Mouse (Mus musculus): ENCODE measurements around the gene Zfp57.

Gene Zfp57

GRCm38 (mm10) chr17:37045611-37046311, 44.8 kb downstream of the Zfp57 start, which contains the start of gene Gabbr1:
TSS of gene Gabbr1 (plus strand) at chr17:37045966.
- peak; percentile 89 for DNase-seq (ENCODE audit: low spot score)

DNA sequence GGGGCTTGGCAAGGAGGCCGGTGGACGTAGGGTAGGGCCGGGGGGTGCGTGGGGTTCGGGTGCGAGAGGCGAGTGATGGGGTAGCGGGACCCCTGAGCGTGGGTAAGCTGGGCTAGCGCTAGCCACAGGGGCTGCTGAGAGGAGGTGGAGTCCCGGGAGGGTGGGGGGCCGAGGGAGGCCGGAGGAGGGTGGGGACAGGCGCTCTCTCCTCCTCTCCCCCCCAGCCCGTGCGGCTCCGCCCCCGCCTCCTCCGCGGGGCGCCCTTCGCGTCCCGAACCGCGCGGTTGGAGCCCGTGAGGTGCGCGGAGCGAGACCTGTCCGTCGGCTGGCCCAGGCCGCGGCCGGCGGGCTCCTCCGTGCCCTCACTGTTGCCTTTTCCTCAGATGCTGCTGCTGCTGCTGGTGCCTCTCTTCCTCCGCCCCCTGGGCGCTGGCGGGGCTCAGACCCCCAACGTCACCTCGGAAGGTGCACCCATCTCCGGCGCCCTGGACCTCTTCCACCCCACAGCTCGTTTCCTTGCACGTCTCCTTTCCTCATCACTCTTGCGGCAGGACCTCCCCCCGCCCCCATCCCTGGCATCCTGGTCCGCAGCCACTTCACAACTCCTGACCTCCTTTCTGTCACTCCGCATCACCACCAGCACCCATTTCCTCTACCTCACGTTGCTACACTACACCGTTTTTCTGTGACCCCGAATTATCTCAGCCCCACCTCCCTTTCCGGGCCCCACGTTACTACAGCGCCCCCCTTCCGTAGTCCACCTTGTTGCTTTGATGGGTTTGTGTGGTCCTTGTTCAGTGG, 45.5 kb downstream of the Zfp57 start:
- DNase-seq (ENCODE audit: low spot score): peak; percentile 76

GRCm38 (mm10) chr17:37047332-37047976, 46.5 kb downstream of the Zfp57 start:
- DNase-seq (ENCODE audit: low spot score): no peak

- peak; percentile 70 for DNase-seq (ENCODE audit: low spot score)
Observed at GRCm38 (mm10) chr17:37047981-37048380, 47.0 kb downstream of the Zfp57 start.

DNA sequence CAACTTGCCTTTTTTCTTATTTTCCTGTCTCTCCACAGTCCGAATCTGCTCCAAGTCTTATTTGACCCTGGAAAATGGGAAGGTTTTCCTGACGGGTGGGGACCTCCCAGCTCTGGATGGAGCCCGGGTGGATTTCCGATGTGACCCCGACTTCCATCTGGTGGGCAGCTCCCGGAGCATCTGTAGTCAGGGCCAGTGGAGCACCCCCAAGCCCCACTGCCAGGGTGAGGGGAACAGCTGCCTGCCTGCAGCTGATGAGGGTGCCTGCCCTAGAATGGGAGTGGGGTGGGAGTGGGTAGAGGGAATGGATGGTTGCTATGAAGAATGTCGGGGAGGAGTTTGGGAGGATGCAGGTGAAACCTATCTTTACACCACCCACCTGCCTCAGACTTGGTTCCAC, 47.4 kb downstream of the Zfp57 start:
- DNase-seq (ENCODE audit: low spot score): no peak

DNA sequence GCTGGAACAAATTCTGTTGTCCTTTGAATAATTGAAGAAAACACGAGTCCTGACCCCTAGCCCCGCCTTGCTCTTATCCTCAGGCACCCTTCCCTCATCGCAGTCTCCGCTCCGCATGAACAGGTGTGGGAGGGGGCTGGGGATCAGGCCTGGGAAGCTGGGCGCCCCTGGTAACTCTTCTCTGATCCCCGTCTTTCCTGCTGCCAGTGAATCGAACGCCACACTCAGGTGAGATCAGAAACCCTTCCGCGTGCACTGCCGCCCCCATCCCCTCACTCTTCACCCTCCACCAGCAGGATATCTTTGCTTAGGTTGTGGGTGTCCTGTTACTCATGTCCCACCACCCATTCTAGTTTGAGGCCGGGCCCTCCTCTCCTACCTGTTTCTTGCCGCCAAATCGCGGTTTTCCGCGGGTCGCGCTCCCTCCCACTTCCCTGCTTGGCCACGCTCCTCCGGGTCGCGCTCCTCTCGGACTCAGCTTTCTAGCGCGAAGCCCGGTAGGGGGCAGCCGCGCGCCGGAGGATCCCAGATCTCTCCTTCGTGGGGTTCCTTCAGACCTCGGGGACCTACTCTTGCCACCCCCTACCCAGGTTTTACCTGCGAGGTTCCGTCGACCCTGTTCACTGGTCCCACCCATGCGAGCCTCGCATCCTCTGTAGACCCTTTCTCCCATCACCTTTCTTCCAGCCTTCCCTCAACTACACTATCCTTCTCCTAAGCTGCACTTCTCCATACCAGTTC, 48.8 kb downstream of the Zfp57 start:
- DNase-seq (ENCODE audit: low spot score): no peak

DNA sequence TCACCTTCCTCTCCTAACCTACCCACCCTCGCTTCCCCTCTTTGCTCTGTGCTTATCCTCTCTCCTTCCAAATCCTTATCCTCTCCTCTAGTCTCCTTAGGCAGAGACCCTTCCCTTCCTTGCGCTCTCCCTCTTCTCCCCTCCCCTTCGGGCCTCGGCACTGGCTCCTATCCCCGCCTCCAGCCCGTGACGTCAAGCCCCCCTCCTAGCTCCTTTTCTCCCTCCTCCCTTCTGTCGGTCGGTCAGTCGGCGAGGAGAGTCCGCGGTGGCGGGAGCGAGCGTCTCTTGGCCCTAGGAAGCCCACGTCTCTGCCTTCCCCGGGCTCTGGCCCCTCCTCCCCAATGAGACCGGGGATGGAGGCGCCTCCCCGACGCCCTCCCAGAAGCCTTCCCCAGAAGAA, 49.4 kb downstream of the Zfp57 start:
- DNase-seq (ENCODE audit: low spot score): no peak

DNA sequence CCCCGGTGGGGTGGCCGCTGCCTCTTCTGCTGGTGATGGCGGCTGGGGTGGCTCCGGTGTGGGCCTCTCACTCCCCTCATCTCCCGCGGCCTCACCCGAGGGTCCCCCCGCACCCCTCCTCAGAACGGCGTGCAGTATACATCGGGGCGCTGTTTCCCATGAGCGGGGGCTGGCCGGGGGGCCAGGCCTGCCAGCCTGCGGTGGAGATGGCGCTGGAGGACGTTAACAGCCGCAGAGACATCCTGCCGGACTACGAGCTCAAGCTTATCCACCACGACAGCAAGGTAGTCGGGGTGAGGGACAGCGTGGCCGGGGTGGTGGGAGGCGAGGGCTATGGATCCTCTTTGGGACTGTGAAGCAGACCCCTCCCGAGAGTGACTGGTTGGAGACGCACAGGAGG, 49.9 kb downstream of the Zfp57 start:
- DNase-seq (ENCODE audit: low spot score): no peak

GRCm38 (mm10) chr17:37051745-37052144, 50.8 kb downstream of the Zfp57 start:
- DNase-seq (ENCODE audit: low spot score): no peak

DNA sequence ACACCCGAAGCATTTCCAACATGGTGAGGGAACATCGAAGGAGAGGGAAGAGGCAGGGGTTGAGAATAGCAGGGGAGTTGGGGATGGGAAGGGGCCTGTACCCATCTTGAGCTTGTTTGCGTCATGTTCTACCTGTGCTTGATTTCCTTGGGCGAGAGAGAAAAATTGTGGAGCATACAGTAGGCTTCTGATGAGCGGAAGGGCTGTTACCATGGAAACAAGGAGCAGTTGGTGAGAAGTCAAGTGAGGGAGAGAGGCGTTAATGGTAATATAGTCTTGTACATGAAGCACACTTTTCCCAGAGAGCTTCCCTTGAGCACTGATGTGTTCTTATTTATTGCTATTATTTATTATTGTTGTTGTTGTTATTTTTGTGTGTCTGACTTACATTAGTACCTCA, 56.0 kb downstream of the Zfp57 start:
- DNase-seq (ENCODE audit: low spot score): no peak

Measured in MN1 (cell line).